Mouse (Mus musculus) central nervous system, embryonic 18 days (tissue): Measurements from ENCODE around the gene Hgf. TPM values are rescaled to one million over a fixed set of nuclear protein-coding genes. Genes with fewer than 3 reads are reported as not detected.

Experiments
- polyA plus RNA-seq: library from polyadenylated mRNA; depleted of rRNA; stranded (reverse); fragments of >200 nt; gene quantifications from 2 replicates; pipeline ENCODE4 v1.2.3, GENCODE M21; 2012; rRNA removed

Gene Hgf
- 1.2 and 1.4 TPM in 2 replicates for polyA plus RNA-seq

DNA sequence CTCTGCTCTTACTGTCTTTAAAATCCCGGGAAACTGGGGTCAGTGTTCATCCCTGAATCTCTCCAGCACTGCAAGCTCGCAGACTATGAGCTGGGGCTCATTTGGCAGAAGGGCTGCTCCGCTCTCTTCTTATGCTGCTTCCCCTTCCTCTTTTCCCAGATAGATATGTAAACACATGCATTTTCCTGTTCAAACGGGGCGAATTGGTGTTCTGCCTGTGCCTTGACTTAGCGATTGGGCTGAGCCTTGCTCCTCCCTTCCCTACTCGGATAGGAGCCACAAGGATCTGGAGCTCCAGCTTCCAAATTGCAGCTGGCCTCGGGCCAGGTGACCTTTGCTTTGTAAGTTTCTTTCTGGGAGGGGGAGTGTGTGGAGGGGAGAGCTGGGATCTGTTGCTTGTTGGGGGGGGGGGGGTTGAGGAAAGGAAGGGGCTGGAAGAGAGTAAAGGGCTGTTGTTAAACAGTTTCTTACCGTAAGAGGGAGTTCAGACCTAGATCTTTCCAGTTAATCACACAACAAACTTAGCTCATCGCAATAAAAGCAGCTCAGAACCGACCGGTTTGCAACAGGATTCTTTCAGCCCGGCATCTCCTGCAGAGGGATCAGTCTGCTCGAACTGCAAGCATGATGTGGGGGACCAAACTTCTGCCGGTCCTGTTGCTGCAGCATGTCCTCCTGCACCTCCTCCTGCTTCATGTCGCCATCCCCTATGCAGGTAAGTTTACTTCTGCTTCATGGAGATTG is at the start of gene Hgf:
Hgf (plus strand) TSS at position 192 of the 744 bp plus-strand sequence.

Other genes starting within 250 kb of the Hgf start
- not detected in 2 replicates for gene Gm28710, start 238.3 kb downstream of the Hgf start, polyA plus RNA-seq